Mouse (Mus musculus): ENCODE data around the gene Cfap69. TPM values are rescaled to one million over a fixed set of nuclear protein-coding genes. Genes with fewer than 3 reads are reported as not detected.
"Not testable (repeated sequence)": the region's sequence is repeated elsewhere in the genome, so short reads cannot be mapped to it uniquely, and the experiment has no call there.

Gene Cfap69
- total RNA-seq (2022): 10 to 100 TPM; 13.7 to 23.6 (median 21.6) TPM

- DNase-seq (ENCODE audit: low spot score in 2 of 2): peak; percentile 81 to 86
Observed at GRCm38 (mm10) chr5:5663655-5664370, at the start of gene Cfap69. Cfap69 (minus strand) TSS chr5:5664239.

- no peak for DNase-seq (ENCODE audit: low spot score in 2 of 2)
Observed at GRCm38 (mm10) chr5:5711032-5711431, 47.0 kb upstream of the Cfap69 start.

- DNase-seq (ENCODE audit: low spot score in 2 of 2): no peak
Observed at GRCm38 (mm10) chr5:5707341-5708278, 43.6 kb upstream of the Cfap69 start.

- DNase-seq (ENCODE audit: low spot score in 2 of 2): no peak
Observed at GRCm38 (mm10) chr5:5705019-5705418, 41.0 kb upstream of the Cfap69 start.

GRCm38 (mm10) chr5:5700386-5700785, 36.3 kb upstream of the Cfap69 start:
- DNase-seq (ENCODE audit: low spot score in 2 of 2): no peak

GRCm38 (mm10) chr5:5698830-5699229, 34.8 kb upstream of the Cfap69 start:
- DNase-seq (ENCODE audit: low spot score in 2 of 2): no peak

GRCm38 (mm10) chr5:5695401-5695942, 31.4 kb upstream of the Cfap69 start:
- DNase-seq (ENCODE audit: low spot score in 2 of 2): no peak

GRCm38 (mm10) chr5:5693956-5694653, 30.1 kb upstream of the Cfap69 start, which contains the start of gene Steap2:
Steap2 (minus strand) TSS chr5:5694578.
- peak; percentile 10 to 19 for DNase-seq (ENCODE audit: low spot score in 2 of 2)

GRCm38 (mm10) chr5:5693541-5693955, 29.5 kb upstream of the Cfap69 start:
- DNase-seq (ENCODE audit: low spot score in 2 of 2): no peak

- DNase-seq (ENCODE audit: low spot score in 2 of 2): no peak
Observed at GRCm38 (mm10) chr5:5692167-5692738, 28.2 kb upstream of the Cfap69 start.

GRCm38 (mm10) chr5:5688945-5689540, 25.0 kb upstream of the Cfap69 start:
- no peak for DNase-seq (ENCODE audit: low spot score in 2 of 2)

GRCm38 (mm10) chr5:5688228-5688627, 24.2 kb upstream of the Cfap69 start:
- DNase-seq (ENCODE audit: low spot score in 2 of 2): no peak

- no peak for DNase-seq (ENCODE audit: low spot score in 2 of 2)
Observed at GRCm38 (mm10) chr5:5686973-5687372, 22.9 kb upstream of the Cfap69 start.

GRCm38 (mm10) chr5:5684946-5685345, 20.9 kb upstream of the Cfap69 start:
- DNase-seq (ENCODE audit: low spot score in 2 of 2): not testable (repeated sequence)

GRCm38 (mm10) chr5:5683292-5683691, 19.3 kb upstream of the Cfap69 start:
- DNase-seq (ENCODE audit: low spot score in 2 of 2): no peak

GRCm38 (mm10) chr5:5679459-5679858, 15.4 kb upstream of the Cfap69 start:
- no peak for DNase-seq (ENCODE audit: low spot score in 2 of 2)

GRCm38 (mm10) chr5:5676082-5676481, 12.0 kb upstream of the Cfap69 start:
- DNase-seq (ENCODE audit: low spot score in 2 of 2): no peak

GRCm38 (mm10) chr5:5668920-5669319, 4.9 kb upstream of the Cfap69 start:
- no peak for DNase-seq (ENCODE audit: low spot score in 2 of 2)

- DNase-seq (ENCODE audit: low spot score in 2 of 2): no peak
Observed at GRCm38 (mm10) chr5:5664371-5664926, 410 bp upstream of the Cfap69 start.

- DNase-seq (ENCODE audit: low spot score in 2 of 2): no peak
Observed at GRCm38 (mm10) chr5:5663057-5663456, 982 bp downstream of the Cfap69 start.

Measured in left cerebral cortex, adult 8-10 months (tissue).